Mouse (Mus musculus): ENCODE measurements at regions not wholly inside any gene's neighbourhood (a gene's known extent, or its start where the extent isn't known, plus 50 kb on each side); places are given as distances from the start of the nearest gene placed in this dataset.

DNA sequence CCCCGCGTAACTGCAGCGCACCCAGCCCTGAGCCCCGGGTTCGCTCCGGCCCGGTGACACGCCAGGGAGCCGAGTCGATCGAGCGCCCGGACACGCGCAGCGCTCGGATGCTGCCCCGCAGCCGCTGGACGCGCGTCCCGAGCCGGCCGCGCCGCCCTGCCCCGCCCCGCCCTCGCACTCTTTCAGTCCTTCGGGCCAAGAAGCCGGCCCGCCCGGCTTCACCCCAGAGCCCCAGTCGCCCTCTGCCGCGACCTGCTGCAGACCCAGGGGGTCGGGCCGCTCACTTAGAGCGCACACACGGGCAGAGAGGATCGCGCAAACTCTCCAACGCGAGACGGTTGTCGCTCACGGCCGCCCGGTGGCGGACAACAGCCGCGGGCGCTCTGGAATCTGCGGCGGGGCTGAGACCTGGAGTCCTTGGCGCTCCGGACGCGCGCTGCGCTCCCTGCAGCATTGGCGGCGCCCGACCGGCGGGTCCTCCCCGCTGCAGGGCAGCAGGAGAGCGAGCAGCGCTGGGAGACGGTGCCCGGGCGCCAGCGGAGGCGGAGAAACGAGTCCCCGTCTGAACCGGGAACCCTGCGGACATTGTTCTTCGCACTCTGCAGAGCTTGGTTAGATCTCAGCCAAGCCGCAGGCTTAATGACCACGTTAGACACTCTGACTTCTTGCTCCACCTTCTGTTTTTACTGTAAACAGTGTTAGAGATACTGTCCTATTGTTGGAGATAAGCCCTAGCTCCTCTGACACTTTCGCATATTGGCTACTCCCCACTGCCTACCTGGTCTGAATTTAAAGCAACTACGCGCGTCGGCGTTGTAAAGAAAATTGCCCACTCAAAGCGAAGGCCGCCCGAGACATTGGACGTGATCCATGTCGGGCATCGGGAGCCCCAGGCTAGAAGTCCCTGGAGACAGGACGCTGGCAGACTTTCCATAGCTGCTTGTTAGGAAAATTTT, 153.1 kb upstream of the Smim15 start:
- no peak for TF ChIP-seq GATA1 (IDR thresholded peaks at IDR 0.05; ENCODE audit: low read length)

GRCm38 (mm10) chr13:107889985-107890865, 154.0 kb upstream of the Smim15 start:
- no peak for TF ChIP-seq GATA1 (IDR thresholded peaks at IDR 0.05; ENCODE audit: low read length)

GRCm38 (mm10) chr13:107889588-107889984, 154.7 kb upstream of the Smim15 start:
- no peak for TF ChIP-seq GATA1 (IDR thresholded peaks at IDR 0.05; ENCODE audit: low read length)

DNA sequence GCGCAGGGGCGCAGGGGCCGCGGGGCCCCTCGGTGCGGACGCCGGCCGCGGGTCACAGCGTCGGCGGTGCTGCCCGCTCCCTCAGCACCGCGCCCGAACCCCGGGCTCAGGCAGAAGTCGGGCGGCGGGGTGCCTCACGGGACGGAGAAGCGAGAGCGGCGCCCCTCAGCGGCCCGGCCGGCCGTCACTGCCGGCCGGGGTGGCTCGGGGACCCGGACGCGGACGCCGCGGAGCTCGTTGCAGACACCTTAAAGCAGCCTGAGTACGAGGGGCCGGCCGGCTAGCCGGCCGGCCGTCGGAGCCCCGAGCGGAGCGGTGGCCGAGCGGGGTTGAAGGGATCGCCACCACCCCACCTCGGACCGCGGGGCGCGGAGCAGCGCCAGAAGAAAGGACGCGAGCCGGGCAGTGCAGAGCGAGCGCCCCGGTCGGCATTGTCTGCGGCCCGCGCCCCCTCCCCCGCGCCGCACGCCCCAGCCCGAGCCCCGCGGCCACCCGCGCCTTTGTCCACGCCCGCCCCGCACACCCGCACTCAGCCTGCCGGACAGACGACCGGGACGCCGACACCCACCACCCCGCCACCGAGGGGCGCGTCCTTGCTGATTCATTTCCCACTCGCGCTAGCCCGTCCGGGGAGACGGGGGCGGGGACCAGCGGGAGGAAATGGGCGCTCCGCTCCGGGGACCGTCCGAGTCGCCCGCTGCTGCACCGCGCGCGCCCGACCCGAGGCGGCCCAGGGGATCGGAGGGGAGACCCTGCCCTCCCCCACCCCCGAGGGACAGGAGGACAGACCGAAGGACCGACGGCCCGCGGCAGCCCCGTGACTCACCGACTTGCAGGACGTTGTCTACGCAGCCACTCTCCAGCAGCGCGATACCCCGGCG, 155.4 kb upstream of the Smim15 start:
- no peak for TF ChIP-seq GATA1 (IDR thresholded peaks at IDR 0.05; ENCODE audit: low read length)

GRCm38 (mm10) chr13:107888231-107888555, 156.1 kb upstream of the Smim15 start:
- no peak for TF ChIP-seq GATA1 (IDR thresholded peaks at IDR 0.05; ENCODE audit: low read length)

- no peak for TF ChIP-seq GATA1 (IDR thresholded peaks at IDR 0.05; ENCODE audit: low read length)
Observed at GRCm38 (mm10) chr13:107887366-107888230, 156.6 kb upstream of the Smim15 start.

GRCm38 (mm10) chr13:107884836-107885235, 159.4 kb upstream of the Smim15 start:
- TF ChIP-seq GATA1 (IDR thresholded peaks at IDR 0.05; ENCODE audit: low read length), result no peak

DNA sequence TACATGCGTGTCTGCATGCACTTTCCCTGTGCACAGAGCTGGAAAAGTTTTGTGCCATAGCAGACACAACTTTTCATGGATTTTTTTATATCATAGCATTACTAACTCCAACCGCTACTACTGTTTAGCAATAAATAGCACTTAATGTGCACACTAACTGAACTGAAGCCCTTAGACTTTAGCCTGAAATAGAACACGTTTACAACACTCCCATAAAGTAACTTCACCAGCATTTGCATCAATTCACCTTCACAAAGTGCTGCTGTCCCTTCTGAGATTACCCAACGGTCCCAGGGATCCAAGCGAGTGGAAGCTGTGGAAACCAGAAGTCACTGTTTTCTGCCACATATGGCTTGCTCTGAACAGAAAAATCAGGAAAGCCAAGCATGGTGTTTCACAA, 161.9 kb upstream of the Smim15 start:
- no peak for TF ChIP-seq GATA1 (IDR thresholded peaks at IDR 0.05; ENCODE audit: low read length)

- no peak for TF ChIP-seq GATA1 (IDR thresholded peaks at IDR 0.05; ENCODE audit: low read length)
Observed at GRCm38 (mm10) chr13:107880551-107880950, 163.7 kb upstream of the Smim15 start.

GRCm38 (mm10) chr13:107879535-107879934, 164.7 kb upstream of the Smim15 start:
- TF ChIP-seq GATA1 (IDR thresholded peaks at IDR 0.05; ENCODE audit: low read length), result no peak

DNA sequence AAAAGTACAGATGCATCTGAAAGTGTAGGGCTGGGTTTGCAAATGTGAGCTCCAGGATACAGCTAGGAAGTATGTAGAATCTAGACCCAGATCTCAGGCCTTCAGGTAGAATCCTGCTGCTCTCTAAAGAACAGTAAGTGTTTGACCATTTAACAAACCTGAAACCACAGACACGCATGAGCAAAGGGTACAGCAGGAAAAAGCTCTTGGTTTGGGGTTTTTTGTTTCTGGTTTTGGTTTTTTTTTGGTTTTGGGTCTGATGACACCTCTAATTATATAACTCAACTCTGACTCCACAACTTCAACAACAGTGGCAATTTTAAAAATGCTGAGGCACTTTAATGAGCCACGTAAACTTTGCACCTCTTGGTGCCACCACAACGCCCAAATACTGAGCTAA, 165.3 kb upstream of the Smim15 start:
- TF ChIP-seq GATA1 (IDR thresholded peaks at IDR 0.05; ENCODE audit: low read length), result no peak

DNA sequence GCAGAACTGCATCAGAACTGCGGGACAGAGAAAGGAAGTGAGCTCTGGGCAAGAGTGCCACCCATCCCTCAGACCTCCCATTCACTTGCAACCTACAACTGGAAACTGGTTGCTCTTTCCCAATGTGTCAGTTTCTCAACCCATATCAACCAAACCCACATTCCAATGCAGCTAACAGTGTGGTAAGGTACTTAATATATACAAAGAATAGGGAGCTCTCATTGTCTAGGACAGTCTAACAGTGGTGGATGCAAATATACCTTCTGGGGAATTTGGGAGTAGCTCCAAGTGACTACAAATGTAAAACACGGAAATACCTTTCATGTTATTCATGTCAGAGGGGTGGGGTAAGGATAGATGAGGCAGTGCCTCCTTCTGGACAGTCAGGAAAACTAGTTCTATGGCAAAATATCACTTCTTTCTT, 171.0 kb upstream of the Smim15 start:
- no peak for TF ChIP-seq GATA1 (IDR thresholded peaks at IDR 0.05; ENCODE audit: low read length)

GRCm38 (mm10) chr13:107872574-107872973, 171.7 kb upstream of the Smim15 start:
- no peak for TF ChIP-seq GATA1 (IDR thresholded peaks at IDR 0.05; ENCODE audit: low read length)

DNA sequence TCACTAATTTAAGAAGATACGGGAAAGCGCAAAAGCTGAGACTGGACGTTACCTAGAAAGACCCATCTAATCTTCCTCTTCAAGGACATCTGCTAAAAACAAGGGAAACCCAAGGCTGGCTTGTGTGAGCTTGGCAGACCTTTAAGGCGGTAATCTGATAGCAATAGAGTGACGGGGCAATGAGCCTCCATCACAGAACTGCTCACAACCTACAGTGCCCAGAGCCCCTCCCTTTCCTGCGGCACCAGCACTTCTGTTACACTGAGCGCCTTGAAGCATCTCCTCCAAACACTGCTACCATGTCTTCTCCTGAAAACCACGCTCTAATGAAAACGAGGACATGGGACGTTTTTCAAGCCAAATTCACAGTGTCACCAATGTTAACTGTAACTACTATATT, 172.1 kb upstream of the Smim15 start:
- TF ChIP-seq GATA1 (IDR thresholded peaks at IDR 0.05; ENCODE audit: low read length), result no peak
